Mouse (Mus musculus): Measurements from ENCODE around the gene Celf1. TPM values are rescaled to one million over a fixed set of nuclear protein-coding genes. Genes with fewer than 3 reads are reported as not detected.
A peak's percentile ranks its signal among the peaks of the same experiment; 100 is the strongest.
"Not testable (repeated sequence)": the region's sequence is repeated elsewhere in the genome, so short reads cannot be mapped to it uniquely, and the experiment has no call there.

The Celf1 gene
- total RNA-seq, 2 experiments from 2014 or later, result 70.6 to 88.9 TPM

- peak in 1 of 2 experiments; percentile 30 for DNase-seq (ENCODE audit: low spot score in 2 of 2)
Measured at GRCm38 (mm10) chr2:91018061-91018788, 78.0 kb downstream of the Celf1 start.

- DNase-seq (ENCODE audit: low spot score in 2 of 2), result no peak
Measured at GRCm38 (mm10) chr2:91019911-91020310, 79.7 kb downstream of the Celf1 start.

- not testable (repeated sequence) for DNase-seq (ENCODE audit: low spot score in 2 of 2)
Measured at GRCm38 (mm10) chr2:91022266-91022665, 82.1 kb downstream of the Celf1 start.

GRCm38 (mm10) chr2:91023131-91023530, 82.9 kb downstream of the Celf1 start:
- no peak for DNase-seq (ENCODE audit: low spot score in 2 of 2)

- DNase-seq (ENCODE audit: low spot score in 2 of 2), result no peak
Measured at GRCm38 (mm10) chr2:91023956-91024355, 83.8 kb downstream of the Celf1 start.

- DNase-seq (ENCODE audit: low spot score in 2 of 2), result no peak
Measured at GRCm38 (mm10) chr2:91025081-91025516, 84.9 kb downstream of the Celf1 start.

- no peak for DNase-seq (ENCODE audit: low spot score in 2 of 2)
Measured at GRCm38 (mm10) chr2:91026491-91026890, 86.3 kb downstream of the Celf1 start.

GRCm38 (mm10) chr2:91027391-91028214, 87.4 kb downstream of the Celf1 start:
- no peak for DNase-seq (ENCODE audit: low spot score in 2 of 2)

- DNase-seq (ENCODE audit: low spot score in 2 of 2), result no peak
Measured at GRCm38 (mm10) chr2:91031216-91031615, 91.0 kb downstream of the Celf1 start.

- DNase-seq (ENCODE audit: low spot score in 2 of 2), result no peak
Measured at GRCm38 (mm10) chr2:91033000-91033399, 92.8 kb downstream of the Celf1 start.

GRCm38 (mm10) chr2:91035385-91035784, 95.2 kb downstream of the Celf1 start, which contains the start of gene Rapsn:
Rapsn (plus strand) TSS chr2:91035620.
- DNase-seq (ENCODE audit: low spot score in 2 of 2), result peak in 1 of 2 experiments; percentile 67

GRCm38 (mm10) chr2:91041786-91042185, 101.6 kb downstream of the Celf1 start:
- DNase-seq (ENCODE audit: low spot score in 2 of 2), result no peak

- DNase-seq (ENCODE audit: low spot score in 2 of 2), result no peak
Measured at GRCm38 (mm10) chr2:91042651-91043398, 102.6 kb downstream of the Celf1 start.

- DNase-seq (ENCODE audit: low spot score in 2 of 2), result no peak
Measured at GRCm38 (mm10) chr2:91044727-91045126, 104.5 kb downstream of the Celf1 start.

GRCm38 (mm10) chr2:91045805-91046204, 105.6 kb downstream of the Celf1 start:
- DNase-seq (ENCODE audit: low spot score in 2 of 2), result not testable (repeated sequence)

- DNase-seq (ENCODE audit: low spot score in 2 of 2), result no peak
Measured at GRCm38 (mm10) chr2:91047359-91047758, 107.2 kb downstream of the Celf1 start.

- DNase-seq (ENCODE audit: low spot score in 2 of 2), result no peak
Measured at GRCm38 (mm10) chr2:91051917-91052316, 111.7 kb downstream of the Celf1 start.

- DNase-seq (ENCODE audit: low spot score in 2 of 2), result no peak
Measured at GRCm38 (mm10) chr2:91052752-91053151, 112.6 kb downstream of the Celf1 start.

- no peak for DNase-seq (ENCODE audit: low spot score in 2 of 2)
Measured at GRCm38 (mm10) chr2:91053181-91053933, 113.2 kb downstream of the Celf1 start.

- DNase-seq (ENCODE audit: low spot score in 2 of 2), result peak; percentile 97 to 99
Measured at GRCm38 (mm10) chr2:91053934-91054382, 113.8 kb downstream of the Celf1 start, which contains the start of gene Psmc3. Psmc3 (plus strand) TSS chr2:91054009.

All from gastrocnemius, postnatal 4 days (tissue).